Mouse (Mus musculus) heart, embryonic 11.5 days (tissue): ENCODE results near the gene Bpifb4. TPM values are rescaled to one million over a fixed set of nuclear protein-coding genes. Genes with fewer than 3 reads are reported as not detected.

ENCODE experiments used
- ATAC-seq: fragments of 200-750 bp; cut with Nextera tagmentation; replicated peaks from 2 replicates; pipeline ENCODE4 v1.8.0; 2017; ENCODE audit warnings: moderate library complexity; ENCODE audit not compliant: insufficient number of reproducible peaks, low FRiP score, low TSS enrichment
- H3K27ac ChIP-seq: fragments of 300-500 bp; sonication (generic); 2 replicates; pipeline ENCODE4 v1.5.1; 2014; ENCODE audit warnings: mild to moderate bottlenecking, low read depth, low read length
- H3K27me3 ChIP-seq: fragments of 300-500 bp; sonication (generic); 2 replicates; pipeline ENCODE4 v1.6.1; 2014; ENCODE audit warnings: mild to moderate bottlenecking, low read length, mixed read lengths; ENCODE audit not compliant: control insufficient read depth, insufficient read depth
- H3K36me3 ChIP-seq: fragments of 300-500 bp; sonication (generic); 2 replicates; pipeline ENCODE4 v1.6.1; 2014; ENCODE audit warnings: mild to moderate bottlenecking, low read length, moderate library complexity, mixed read lengths; ENCODE audit not compliant: control insufficient read depth, insufficient read depth
- H3K4me1 ChIP-seq: fragments of 300-500 bp; sonication (generic); 2 replicates; pipeline ENCODE4 v1.6.1; 2014; ENCODE audit warnings: low read length; ENCODE audit not compliant: control insufficient read depth, insufficient read depth
- H3K4me2 ChIP-seq: fragments of 300-500 bp; sonication (generic); 2 replicates; pipeline ENCODE4 v1.6.1; 2014; ENCODE audit warnings: mild to moderate bottlenecking, moderate library complexity
- H3K4me3 ChIP-seq: fragments of 300-500 bp; sonication (generic); 2 replicates; pipeline ENCODE4 v1.5.1; 2014; ENCODE audit warnings: low read depth, low read length
- H3K9ac ChIP-seq: fragments of 300-500 bp; sonication (generic); 2 replicates; pipeline ENCODE4 v1.6.1; 2014; ENCODE audit warnings: mild to moderate bottlenecking, low read depth, low read length, moderate library complexity
- H3K9me3 ChIP-seq: fragments of 300-500 bp; sonication (generic); replicated peaks from 2 replicates; pipeline ENCODE4 v1.6.1; 2016; ENCODE audit warnings: low read length; ENCODE audit not compliant: control insufficient read depth
- WGBS: fragments of 180-500 bp; shearing (Covaris S2); extraction: QIAGEN DNeasy Blood & Tissue Kit; methylation state at CpG from one replicate; pipeline ENCODE4 v1.1.7; 2014; ENCODE audit not compliant: insufficient replicate concordance; 5-methylcytosine and 5-hydroxymethylcytosine counted together
- polyA plus RNA-seq: library from polyadenylated mRNA; unstranded; fragments of >200 nt; fragmentation: Nextera tagmentation; extraction: Ambion mirVana; gene quantifications from 2 replicates; pipeline ENCODE4 v1.2.1, GENCODE M21; 2014

Gene Bpifb4
- polyA plus RNA-seq, 1 experiment from 2014 or later, result not detected

DNA sequence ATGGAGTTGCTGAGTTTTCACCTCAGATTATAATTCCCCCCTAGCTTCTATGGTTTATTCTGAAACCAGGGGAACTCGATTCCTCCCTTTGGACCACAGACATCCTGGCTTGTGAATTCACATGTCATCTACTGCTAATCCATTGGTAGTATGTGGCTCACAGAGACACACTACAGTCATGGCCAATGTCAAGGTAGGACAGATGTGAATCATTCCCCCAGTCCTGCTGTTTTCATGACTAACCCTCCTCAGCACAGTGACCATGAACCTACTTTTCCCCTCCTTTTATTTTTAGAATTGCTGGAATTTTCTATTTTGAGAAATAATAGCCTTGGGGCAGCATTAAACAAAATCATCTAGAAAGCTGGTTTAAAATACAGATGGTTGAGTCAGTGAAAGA is 69.4 kb downstream of the Bpifb4 start:
- Histone ChIP-seq H3K9me3 (no peaks in the 10 kb centered on the region), H3K9ac (no peak overlapping the region), H3K27me3 (no peaks in the 10 kb centered on the region), H3K36me3 (no peaks in the 10 kb centered on the region), H3K4me1 (no peaks in the 10 kb centered on the region), H3K4me3 (no peak overlapping the region), H3K4me2 (no peak overlapping the region), H3K27ac (no peak overlapping the region)
- 64% methylated on average over 1 of the region's 1 CpGs for WGBS
- no peak for ATAC-seq

DNA sequence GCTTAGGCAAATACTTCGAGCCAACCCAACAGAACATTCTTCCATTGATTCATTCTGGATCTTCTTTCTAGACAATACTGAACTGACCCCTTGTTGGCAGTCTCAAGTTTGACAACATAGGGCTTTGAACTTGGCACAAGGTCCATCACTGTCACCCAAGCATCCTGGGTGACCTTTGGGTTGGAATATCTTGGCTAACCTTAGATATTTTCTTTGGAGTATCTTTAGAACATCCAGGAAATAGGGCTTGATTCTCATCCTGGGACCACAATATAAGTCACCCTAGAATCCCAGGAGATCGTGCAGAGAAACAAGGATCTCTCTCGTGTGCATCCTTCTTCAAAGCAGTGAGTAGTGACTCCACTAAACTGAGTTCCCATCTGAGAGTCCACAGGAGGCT is 70.0 kb downstream of the Bpifb4 start, which contains the start of gene Bpifa2:
Gene Bpifa2 (plus strand): TSS at position 301 of the 400 bp plus-strand sequence.
- H3K4me3 ChIP-seq, result no peak within 1 kb of the TSS
- ATAC-seq, result no peak
- no peak within 1 kb of the TSS for H3K4me2 ChIP-seq
- no peaks in the 10 kb centered on the region for H3K27me3 ChIP-seq
- no peak within 1 kb of the TSS for H3K9ac ChIP-seq
- H3K9me3 ChIP-seq, result no peaks in the 10 kb centered on the region
- WGBS, result 69% methylated on average over 3 of the region's 3 CpGs
- H3K27ac ChIP-seq, result no peak within 1 kb of the TSS
- no peaks in the 10 kb centered on the region for H3K36me3 ChIP-seq
- no peaks in the 10 kb centered on the region for H3K4me1 ChIP-seq

Other genes starting within 250 kb of the Bpifb4 start
- not detected in 2 replicates for gene Dnmt3c, start 241.6 kb upstream of the Bpifb4 start, polyA plus RNA-seq
- gene Mapre1, start 196.9 kb upstream of the Bpifb4 start, polyA plus RNA-seq, result 271 and 300 TPM in 2 replicates
- 0.06 TPM in 1 of 2 replicates, not detected in the other for gene Efcab8, start 158.3 kb upstream of the Bpifb4 start, polyA plus RNA-seq
- gene Sun5, start 67.1 kb upstream of the Bpifb4 start, polyA plus RNA-seq, result not detected in 2 replicates
- not detected in 2 replicates for gene Bpifb2, start 63.2 kb upstream of the Bpifb4 start, polyA plus RNA-seq
- not detected in 2 replicates for gene Bpifb6, start 37.8 kb upstream of the Bpifb4 start, polyA plus RNA-seq
- gene Bpifb3, start 20.0 kb upstream of the Bpifb4 start, polyA plus RNA-seq, result not detected in 2 replicates
- not detected in 2 replicates for gene Bpifa6, start 36.7 kb downstream of the Bpifb4 start, polyA plus RNA-seq
- not detected in 2 replicates for gene Bpifa2, start 70.1 kb downstream of the Bpifb4 start, polyA plus RNA-seq
- not detected in 2 replicates for gene Bpifa3, start 192.1 kb downstream of the Bpifb4 start, polyA plus RNA-seq
- gene Bpifa1, start 204.7 kb downstream of the Bpifb4 start, polyA plus RNA-seq, result not detected in 2 replicates
- gene Bpifa5, start 224.4 kb downstream of the Bpifb4 start, polyA plus RNA-seq, result not detected in 2 replicates